Mouse (Mus musculus) myocyte (in vitro differentiated cells): ENCODE measurements around the gene Capzb. TPM values are rescaled to one million over a fixed set of nuclear protein-coding genes. Genes with fewer than 3 reads are reported as not detected.

Experiments
- H3K27me3 ChIP-seq: one replicate; pipeline ENCODE4 v1.6.1; 2011; ENCODE audit not compliant: control insufficient read depth, insufficient read depth, insufficient read length
- H3K36me3 ChIP-seq: one replicate; pipeline ENCODE4 v1.6.1; 2011; ENCODE audit not compliant: control insufficient read depth, insufficient read depth
- H3K4me2 ChIP-seq: one replicate; pipeline ENCODE4 v1.6.1; 2011; ENCODE audit warnings: low read depth, control low read depth
- H3K4me3 ChIP-seq: one replicate; pipeline ENCODE4 v1.5.1; 2011; ENCODE audit warnings: mild to moderate bottlenecking, control low read depth, moderate library complexity
- H3K79me2 ChIP-seq: one replicate; pipeline ENCODE4 v1.6.1; 2011; ENCODE audit not compliant: control insufficient read depth, insufficient read depth
- H3ac ChIP-seq: one replicate; pipeline ENCODE4 v1.6.1; 2011; ENCODE audit not compliant: control insufficient read depth, insufficient read length
- CEBPB ChIP-seq: IDR thresholded peaks from 2 replicates; pipeline ENCODE4 v1.6.1; 2011; ENCODE audit warnings: mild to moderate bottlenecking, moderate library complexity; ENCODE audit not compliant: poor library complexity, insufficient read depth, severe bottlenecking
- E2F4 ChIP-seq: IDR thresholded peaks from one replicate; pipeline ENCODE4 v1.6.1; 2011; ENCODE audit warnings: mild to moderate bottlenecking, control low read depth, moderate library complexity; ENCODE audit not compliant: insufficient read depth
- MAX ChIP-seq: IDR thresholded peaks from one replicate; pipeline ENCODE4 v1.6.1; 2011; ENCODE audit warnings: low read depth, mild to moderate bottlenecking, control low read depth
- MYOD1 ChIP-seq, 3 experiments: IDR thresholded peaks; one replicate each; pipeline ENCODE4 v1.6.1; 2011; ENCODE audit warnings: control low read depth in 2 of 3, low read depth in 2 of 3, mild to moderate bottlenecking in 2 of 3, moderate library complexity in 1 of 3; ENCODE audit not compliant: insufficient read length in 2 of 3, control insufficient read depth in 1 of 3
- MYOG ChIP-seq, 3 experiments: IDR thresholded peaks; one replicate each; pipeline ENCODE4 v1.6.1; 2011; ENCODE audit warnings: control low read depth in 2 of 3, low read depth in 2 of 3, mild to moderate bottlenecking in 2 of 3; ENCODE audit not compliant: insufficient read length in 2 of 3, control insufficient read depth in 1 of 3, insufficient read depth in 1 of 3
- POLR2A ChIP-seq: IDR thresholded peaks from one replicate; pipeline ENCODE4 v1.6.1; 2011; ENCODE audit warnings: low read depth, mild to moderate bottlenecking, control low read depth, moderate library complexity; ENCODE audit not compliant: insufficient read length
- POLR2AphosphoS2 ChIP-seq: IDR thresholded peaks from one replicate; pipeline ENCODE4 v1.6.1; 2011; ENCODE audit warnings: low read depth, control low read depth; ENCODE audit not compliant: insufficient read length
- REST ChIP-seq: IDR thresholded peaks from one replicate; pipeline ENCODE4 v1.6.1; 2011; ENCODE audit warnings: mild to moderate bottlenecking, control low read depth, moderate library complexity; ENCODE audit not compliant: insufficient read depth, insufficient read length
- SRF ChIP-seq: IDR thresholded peaks from one replicate; pipeline ENCODE4 v1.6.1; 2011; ENCODE audit warnings: low read depth; ENCODE audit not compliant: control insufficient read depth, insufficient read length
- TCF12 ChIP-seq: IDR thresholded peaks from one replicate; pipeline ENCODE4 v1.6.1; 2011; ENCODE audit warnings: mild to moderate bottlenecking, control low read depth; ENCODE audit not compliant: poor library complexity, insufficient read depth, severe bottlenecking
- TCF3 ChIP-seq: IDR thresholded peaks from one replicate; pipeline ENCODE4 v1.6.1; 2011; ENCODE audit warnings: low read depth, control low read depth; ENCODE audit not compliant: insufficient read length
- USF1 ChIP-seq: IDR thresholded peaks from one replicate; pipeline ENCODE4 v1.6.1; 2011; ENCODE audit warnings: low read depth, mild to moderate bottlenecking, control low read depth, moderate library complexity
- polyA plus RNA-seq: library from polyadenylated mRNA; unstranded; fragments of >200 nt; fragmentation: generic; extraction: Trizol; gene quantifications from one replicate; pipeline ENCODE4 v1.2.1, GENCODE M21; 2012; ENCODE audit warnings: missing spikeins

Capzb gene
- polyA plus RNA-seq, 1 experiment, result 247 TPM

GRCm38 (mm10) chr4:139161076-139161475 lies 31.6 kb upstream of the Capzb start:
- no peak overlapping the region for H3ac ChIP-seq
- TF ChIP-seq SRF, result no peak
- TF ChIP-seq TCF12, result no peak
- TF ChIP-seq REST, result no peak
- H3K4me2 ChIP-seq, result no peak overlapping the region
- H3K79me2 ChIP-seq, result no peaks in the 10 kb centered on the region
- H3K4me3 ChIP-seq, result no peak overlapping the region
- no peaks in the 10 kb centered on the region for H3K27me3 ChIP-seq
- no peaks in the 10 kb centered on the region for H3K36me3 ChIP-seq

GRCm38 (mm10) chr4:139164082-139164481 lies 28.6 kb upstream of the Capzb start:
- no peak overlapping the region for H3K4me3 ChIP-seq
- H3K79me2 ChIP-seq, result no peaks in the 10 kb centered on the region
- no peak overlapping the region for H3ac ChIP-seq
- no peaks in the 10 kb centered on the region for H3K27me3 ChIP-seq
- no peak for TF ChIP-seq REST
- no peaks in the 10 kb centered on the region for H3K36me3 ChIP-seq
- H3K4me2 ChIP-seq, result no peak overlapping the region

GRCm38 (mm10) chr4:139165259-139165658 lies 27.4 kb upstream of the Capzb start:
- TF ChIP-seq SRF, result no peak
- TF ChIP-seq CEBPB, result no peak
- TF ChIP-seq MYOG (IDR thresholded peaks at IDR 0.05; ENCODE audit: control insufficient read depth in 1 of 3, insufficient read depth in 1 of 3, insufficient read length in 2 of 3, low read depth in 2 of 3), result no peak
- TF ChIP-seq TCF12, result no peak
- no peak for TF ChIP-seq TCF3
- TF ChIP-seq USF1, result no peak
- no peak for TF ChIP-seq POLR2AphosphoS2
- no peak for TF ChIP-seq MYOD1 (IDR thresholded peaks at IDR 0.05; ENCODE audit: control insufficient read depth in 1 of 3, insufficient read length in 2 of 3, low read depth in 2 of 3)
- TF ChIP-seq POLR2A, result no peak
- TF ChIP-seq E2F4, result no peak
- TF ChIP-seq MAX, result no peak
- no peak for TF ChIP-seq REST
- Histone ChIP-seq H3K4me3 (no peak overlapping the region), H3K27me3 (no peaks in the 10 kb centered on the region), H3K4me2 (no peak overlapping the region), H3K79me2 (no peaks in the 10 kb centered on the region), H3K36me3 (no peaks in the 10 kb centered on the region), H3ac (no peak overlapping the region)

GRCm38 (mm10) chr4:139166244-139166643 lies 26.5 kb upstream of the Capzb start:
- Histone ChIP-seq H3K27me3 (no peaks in the 10 kb centered on the region), H3K4me2 (no peak overlapping the region), H3K36me3 (no peaks in the 10 kb centered on the region), H3K4me3 (no peak overlapping the region), H3K79me2 (no peaks in the 10 kb centered on the region), H3ac (no peak overlapping the region)
- TF ChIP-seq CEBPB, result no peak
- TF ChIP-seq POLR2A, result no peak
- TF ChIP-seq TCF3, result no peak
- TF ChIP-seq REST, result no peak
- no peak for TF ChIP-seq USF1
- no peak for TF ChIP-seq TCF12
- no peak for TF ChIP-seq E2F4
- TF ChIP-seq SRF, result no peak
- TF ChIP-seq MYOG (IDR thresholded peaks at IDR 0.05; ENCODE audit: control insufficient read depth in 1 of 3, insufficient read depth in 1 of 3, insufficient read length in 2 of 3, low read depth in 2 of 3), result no peak

- no peak overlapping the region for H3K4me2 ChIP-seq
- no peaks in the 10 kb centered on the region for H3K27me3 ChIP-seq
- H3K79me2 ChIP-seq, result no peaks in the 10 kb centered on the region
- no peaks in the 10 kb centered on the region for H3K36me3 ChIP-seq
- H3K4me3 ChIP-seq, result no peak overlapping the region
- H3ac ChIP-seq, result no peak overlapping the region
- TF ChIP-seq TCF3 (no peak), SRF (no peak), MYOG (IDR thresholded peaks at IDR 0.05; ENCODE audit: control insufficient read depth in 1 of 3, insufficient read depth in 1 of 3, insufficient read length in 2 of 3, low read depth in 2 of 3) (no peak), MYOD1 (IDR thresholded peaks at IDR 0.05; ENCODE audit: control insufficient read depth in 1 of 3, insufficient read length in 2 of 3, low read depth in 2 of 3) (no peak), REST (no peak), TCF12 (no peak), CEBPB (no peak), MAX (no peak), POLR2AphosphoS2 (no peak), E2F4 (no peak), POLR2A (no peak)
Measured at GRCm38 (mm10) chr4:139167107-139167506, 25.6 kb upstream of the Capzb start.
